Mouse (Mus musculus): ENCODE data around the gene Dmrt2.

- TF ChIP-seq CTCF (IDR thresholded peaks at IDR 0.05; ENCODE audit: low read depth, low read length) (no peak), TAL1 (conservative IDR thresholded peaks at IDR 0.05; ENCODE audit: low read depth, low read length) (no peak), GATA1 (IDR thresholded peaks at IDR 0.05; ENCODE audit: borderline replicate concordance, low read length) (no peak), POLR2AphosphoS5 (IDR thresholded peaks at IDR 0.05; ENCODE audit: insufficient replicate concordance, low read depth, low read length) (no peak)
Measured at GRCm38 (mm10) chr19:25672101-25672950, at the start of gene Dmrt2.
